Mouse (Mus musculus) gastrocnemius, adult 2 months (tissue): ENCODE results near the gene Ttc41. TPM values are rescaled to one million over a fixed set of nuclear protein-coding genes. Genes with fewer than 3 reads are reported as not detected.

Experiments used
- DNase-seq: peaks from one replicate; pipeline ENCODE4 v3.0.0; 2022
- H3K27ac ChIP-seq: fragments of 200-600 bp; 2 replicates; pipeline ENCODE4 v1.8.1; 2022; ENCODE audit warnings: mild to moderate bottlenecking
- H3K4me3 ChIP-seq: fragments of 200-600 bp; 2 replicates; pipeline ENCODE4 v1.8.1; 2022; ENCODE audit warnings: mild to moderate bottlenecking, moderate library complexity
- CTCF ChIP-seq: fragments of 200-600 bp; IDR thresholded peaks from 2 replicates; pipeline ENCODE4 v1.8.1; 2022; ENCODE audit warnings: antibody characterized with exemption, mild to moderate bottlenecking, moderate library complexity
- intact Hi-C: fragments of 180-260 bp; cut with DNase I; formaldehyde crosslinking; loops from one replicate; pipeline ENCODE4 v1.15.1; 2025
- total RNA-seq, 2 experiments: library from RNA; stranded (reverse); gene quantifications; 2 replicates each; pipeline ENCODE4 v1.2.3; 2021

The Ttc41 gene
- total RNA-seq, 2 experiments from 2014 or later, result 2.3 to 2.5 TPM

DNA sequence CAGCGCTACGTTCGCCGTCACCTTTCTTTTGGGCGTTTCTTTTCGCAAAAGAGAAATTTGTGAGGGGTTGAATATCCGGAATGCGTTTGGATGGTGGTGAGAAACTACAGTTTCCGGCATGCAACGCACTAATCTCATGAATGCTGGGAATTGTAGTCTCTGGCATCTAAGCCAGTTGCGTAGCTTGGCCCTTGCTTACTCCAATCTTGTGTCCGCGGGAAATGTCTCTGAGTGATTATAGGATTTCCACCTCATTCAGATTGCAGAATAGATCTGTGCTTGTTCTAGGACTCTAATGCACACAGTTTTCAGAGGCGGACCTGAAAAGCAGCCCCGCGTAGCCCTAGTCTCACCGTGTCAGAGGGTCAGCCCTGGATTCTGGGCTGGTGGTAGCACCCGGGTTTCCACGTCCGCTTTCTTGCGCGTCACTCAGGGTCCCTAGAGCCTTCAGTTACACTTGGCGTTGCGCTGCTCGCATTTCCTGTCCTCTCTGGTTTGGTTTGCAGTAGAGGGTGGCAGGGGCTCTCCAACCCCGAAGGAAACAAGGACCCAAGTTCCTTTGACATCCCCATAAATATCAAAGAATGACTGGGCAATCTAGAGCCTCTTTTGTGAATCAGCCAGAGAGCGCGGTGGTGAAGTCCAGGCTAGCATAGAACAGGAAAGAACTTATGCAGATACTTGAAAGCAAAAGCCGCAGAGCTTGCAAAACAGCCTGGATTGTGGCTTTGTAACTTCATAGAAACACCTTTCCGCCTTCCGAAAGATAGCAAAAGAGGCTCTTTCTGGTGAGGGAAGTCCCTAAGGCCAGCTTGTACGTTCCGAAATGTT is 526 bp downstream of the Ttc41 start:
- peak overlapping the region; percentile 84 for H3K4me3 ChIP-seq
- intact Hi-C loops, result loop anchor here (1.0 to 10.0 kb wide), 3 partner anchors 24 to 129 kb away; partner anchors contain the start of gene Nt5dc3
- peak overlapping the region; percentile 97 for H3K27ac ChIP-seq
- no peak for TF ChIP-seq CTCF
- DNase-seq, result peak; percentile 81

DNA sequence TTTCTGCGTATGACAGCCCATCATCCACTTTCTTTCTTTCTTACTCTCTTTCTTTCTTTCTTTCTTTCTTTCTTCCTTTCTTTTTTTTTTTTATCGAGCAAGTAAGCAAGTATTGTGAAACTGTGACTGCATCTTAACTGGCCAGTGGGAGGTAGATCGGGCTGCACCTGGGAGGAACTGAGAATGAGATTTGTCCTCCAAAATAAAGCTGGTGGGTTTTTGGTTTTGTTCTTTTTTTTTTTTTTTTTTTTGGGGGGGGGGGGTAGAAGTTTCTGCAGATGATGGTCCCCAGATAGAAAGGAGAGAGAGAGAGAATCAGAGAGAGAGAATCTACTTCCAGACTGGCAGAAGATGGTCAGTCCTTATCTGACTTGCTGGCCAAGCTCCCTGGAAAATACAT is 1.5 kb downstream of the Ttc41 start:
- Histone ChIP-seq H3K4me3 (peak overlapping the region; percentile 84), H3K27ac (peak overlapping the region; percentile 97)
- no peak for TF ChIP-seq CTCF
- intact Hi-C loops, result loop anchor here (5.0 to 10.0 kb wide), 2 partner anchors 70 to 128 kb away; partner anchors contain the start of gene Nt5dc3
- DNase-seq, result no peak

DNA sequence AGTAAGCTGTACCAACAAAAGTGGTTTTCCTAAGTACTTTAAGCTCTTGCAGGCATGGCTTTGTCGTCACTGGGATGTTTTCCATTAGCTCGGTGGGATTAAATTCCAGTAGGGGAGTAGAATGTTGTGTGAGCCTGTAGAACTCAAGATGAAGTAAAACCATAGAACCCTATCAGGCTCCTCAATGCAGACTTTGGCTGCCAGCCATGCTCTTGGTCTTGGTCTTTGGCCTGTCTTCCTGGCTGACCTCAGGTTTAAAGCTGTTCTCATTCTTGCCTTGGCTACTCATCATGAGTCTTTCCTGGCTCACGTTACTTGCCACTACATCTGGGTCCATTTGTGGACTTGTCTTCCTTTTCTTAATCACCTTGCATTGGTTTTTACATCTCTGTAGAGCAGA is 6.5 kb downstream of the Ttc41 start:
- TF ChIP-seq CTCF, result no peak
- no peak overlapping the region for H3K27ac ChIP-seq
- H3K4me3 ChIP-seq, result no peak overlapping the region
- intact Hi-C loops, result no loop called here
- peak; percentile 42 for DNase-seq

DNA sequence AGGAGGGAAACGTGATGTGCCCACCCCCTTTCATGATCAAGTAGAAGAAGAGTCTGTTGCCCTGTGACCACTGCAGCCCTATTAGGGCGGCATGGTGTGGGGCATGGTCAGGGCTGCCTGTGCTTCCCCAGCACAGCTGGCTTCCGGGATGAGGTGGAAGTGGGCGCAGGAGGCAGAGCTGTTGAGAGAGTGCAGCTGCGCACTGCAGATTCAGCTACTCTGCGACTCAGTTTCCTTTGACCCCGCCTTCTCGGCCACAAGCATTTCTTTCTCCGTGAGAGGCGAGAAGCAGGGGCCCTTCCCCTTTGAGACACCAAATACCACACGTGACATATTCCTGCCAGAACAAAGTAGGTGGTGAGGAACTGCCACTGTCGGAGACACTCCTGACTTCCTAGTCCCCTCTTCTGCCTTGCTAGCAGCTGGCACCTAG is 22.0 kb downstream of the Ttc41 start:
- Histone ChIP-seq H3K27ac (peak overlapping the region; percentile 16; the same call in 1 of the 2 replicates), H3K4me3 (peak overlapping the region; percentile 55)
- intact Hi-C loops, result no loop called here
- DNase-seq, result peak; percentile 52
- no peak for TF ChIP-seq CTCF

DNA sequence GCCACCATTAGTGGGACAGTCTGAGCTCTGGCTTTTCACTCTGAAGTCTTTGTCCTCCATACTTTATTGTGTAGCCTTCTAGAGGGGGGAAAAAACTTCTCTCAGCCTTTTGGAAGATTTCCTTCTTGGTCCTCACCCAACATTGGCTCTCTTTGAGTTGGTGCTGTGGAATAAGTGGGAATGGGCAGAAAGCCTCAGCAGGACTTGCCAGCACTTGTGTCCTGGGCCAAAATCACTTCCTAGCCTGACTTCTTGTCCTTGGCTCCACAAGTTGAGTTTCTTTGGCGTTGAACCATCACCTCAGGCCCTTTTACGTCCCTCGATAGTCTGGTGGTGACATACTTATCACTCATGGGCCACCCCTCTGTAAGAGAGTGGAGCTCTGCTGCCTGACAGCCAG is 22.6 kb downstream of the Ttc41 start:
- TF ChIP-seq CTCF, result no peak

DNA sequence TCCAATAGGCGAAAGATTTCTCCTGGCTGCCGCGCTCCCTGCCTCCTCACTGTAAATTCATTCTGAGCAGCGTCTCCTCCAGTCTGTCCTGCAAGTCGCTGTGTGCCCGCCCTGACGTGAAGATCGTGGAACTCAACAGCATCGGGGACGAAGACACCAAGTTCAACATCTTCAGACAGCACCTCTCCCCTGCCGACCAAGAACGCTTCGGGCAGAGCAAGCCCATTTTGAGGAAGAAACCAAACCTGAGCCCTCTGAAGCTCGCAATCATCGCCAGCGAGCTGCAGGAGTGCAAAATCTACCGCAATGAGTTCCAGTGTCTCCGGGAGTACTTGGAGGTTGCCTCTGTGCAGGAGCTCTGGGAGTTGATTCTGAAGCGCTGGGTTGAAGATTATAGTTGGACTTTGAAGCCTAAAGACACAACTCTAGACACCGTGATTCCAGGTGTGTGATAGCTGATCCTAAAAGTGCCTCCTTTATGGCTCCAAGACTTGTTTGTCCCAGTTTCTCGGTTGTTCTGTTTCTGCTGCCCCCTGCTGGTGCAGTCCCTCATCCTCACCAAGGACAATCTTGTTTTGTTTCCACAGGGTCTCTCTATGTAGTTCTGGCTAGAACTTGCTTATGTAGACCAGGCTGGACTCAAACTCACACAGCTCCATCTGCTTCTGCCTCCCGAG is 25.4 kb downstream of the Ttc41 start:
- peak; percentile 89 for TF ChIP-seq CTCF
- Histone ChIP-seq H3K4me3 (peak overlapping the region; percentile 77), H3K27ac (peak overlapping the region; percentile 65)
- DNase-seq, result peak; percentile 86
- intact Hi-C loops, result loop anchor here (1.0 to 10.0 kb wide), 3 partner anchors 25 to 256 kb away; no protein-coding TSS in a partner anchor

More for the DNA sequence above, 22.6 kb downstream of the Ttc41 start:
- no peak overlapping the region for H3K4me3 ChIP-seq
- intact Hi-C loops, result no loop called here
- peak overlapping the region; percentile 16; the same call in 1 of the 2 replicates for H3K27ac ChIP-seq
- no peak for DNase-seq

DNA sequence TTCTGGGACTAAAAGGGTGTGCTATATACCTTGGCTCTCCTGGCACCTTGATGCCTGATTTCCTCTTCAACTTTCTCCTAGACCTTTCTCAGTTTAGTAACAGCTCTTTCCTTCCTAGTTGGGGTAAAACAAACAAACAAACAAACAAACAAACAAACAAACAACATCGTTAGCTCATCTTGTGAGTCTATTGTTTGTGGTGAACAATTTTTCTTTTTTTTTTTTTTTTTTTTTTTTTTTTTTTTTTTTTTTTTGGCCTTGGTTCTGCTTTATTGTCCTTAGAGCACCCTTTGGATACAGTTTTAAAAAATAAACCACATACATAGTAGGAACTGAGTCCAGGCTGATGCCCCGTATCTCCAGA is 25.9 kb downstream of the Ttc41 start:
- H3K27ac ChIP-seq, result peak overlapping the region; percentile 65; the same call in 1 of the 2 replicates
- no peak for TF ChIP-seq CTCF
- no peak for DNase-seq
- no peak overlapping the region for H3K4me3 ChIP-seq
- intact Hi-C loops, result loop anchor here (5.0 to 10.0 kb wide), 2 partner anchors 94 to 257 kb away; no protein-coding TSS in a partner anchor

DNA sequence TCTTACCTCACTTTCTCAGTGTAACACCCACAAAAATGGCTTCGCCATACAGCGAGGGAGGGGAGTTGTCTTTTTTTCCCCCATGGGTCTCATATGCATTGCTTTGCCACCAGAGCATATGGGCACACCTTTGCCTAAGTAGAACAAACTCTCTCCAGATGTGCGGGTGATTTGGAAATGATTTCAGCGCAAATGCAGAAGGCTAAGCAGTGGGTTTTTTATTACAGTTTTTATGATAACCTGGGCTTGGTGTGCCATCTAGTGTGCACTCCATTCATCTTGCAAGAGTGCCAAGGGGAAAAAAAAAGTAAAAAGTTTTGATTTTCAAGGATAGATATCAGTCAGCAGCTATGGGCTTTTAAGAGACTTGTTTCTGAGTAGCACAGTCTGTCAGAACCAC is 29.4 kb downstream of the Ttc41 start:
- Histone ChIP-seq H3K4me3 (no peak overlapping the region), H3K27ac (no peak overlapping the region)
- intact Hi-C loops, result loop anchor here (10.0 kb wide), 1 partner anchor 260 kb away; no protein-coding TSS in a partner anchor
- DNase-seq, result no peak
- peak; percentile 22; the same call in 1 of the 2 replicates for TF ChIP-seq CTCF

DNA sequence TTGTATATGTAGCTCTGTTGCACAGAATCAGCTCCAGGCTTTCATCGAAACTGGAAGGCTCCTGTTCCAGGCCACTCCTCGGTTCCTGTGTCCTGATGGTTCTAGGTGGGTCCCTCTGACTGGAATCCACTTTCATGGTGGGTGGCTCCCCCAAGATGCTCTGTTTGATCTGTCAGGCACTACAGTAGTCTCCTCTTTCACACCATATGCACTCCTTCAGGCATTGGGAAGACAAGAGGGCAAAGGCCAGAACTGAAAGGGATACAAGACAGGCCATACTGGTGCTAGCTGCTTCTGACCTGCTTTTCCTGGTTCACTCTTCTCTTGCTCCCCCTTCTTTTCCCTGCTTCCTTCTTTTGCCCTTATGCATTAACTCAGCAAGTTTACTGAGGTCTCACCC is 37.3 kb downstream of the Ttc41 start:
- intact Hi-C loops, result no loop called here
- no peak for DNase-seq
- TF ChIP-seq CTCF, result no peak
- Histone ChIP-seq H3K27ac (no peak overlapping the region), H3K4me3 (no peak overlapping the region)

DNA sequence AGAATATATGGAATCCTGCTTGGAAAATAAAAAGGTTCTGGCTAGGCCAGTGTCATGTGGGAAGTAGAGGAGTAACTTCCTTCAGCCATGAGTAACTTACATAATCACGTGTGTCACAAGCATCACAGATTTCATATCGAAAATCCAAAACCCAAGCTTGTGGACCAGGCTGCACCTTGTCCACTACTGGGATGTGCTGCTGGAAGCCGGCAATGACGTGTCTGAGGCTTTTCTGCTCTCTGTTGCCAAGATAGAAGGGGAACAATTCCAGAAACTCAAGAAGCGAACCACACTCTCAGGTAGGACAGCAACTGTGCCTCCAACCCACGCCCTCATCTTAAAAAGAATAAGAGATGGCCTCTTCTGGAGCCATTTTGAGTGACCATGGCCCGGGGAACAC is 38.7 kb downstream of the Ttc41 start:
- intact Hi-C loops, result no loop called here
- Histone ChIP-seq H3K4me3 (no peak overlapping the region), H3K27ac (no peak overlapping the region)
- TF ChIP-seq CTCF, result no peak
- DNase-seq, result no peak

DNA sequence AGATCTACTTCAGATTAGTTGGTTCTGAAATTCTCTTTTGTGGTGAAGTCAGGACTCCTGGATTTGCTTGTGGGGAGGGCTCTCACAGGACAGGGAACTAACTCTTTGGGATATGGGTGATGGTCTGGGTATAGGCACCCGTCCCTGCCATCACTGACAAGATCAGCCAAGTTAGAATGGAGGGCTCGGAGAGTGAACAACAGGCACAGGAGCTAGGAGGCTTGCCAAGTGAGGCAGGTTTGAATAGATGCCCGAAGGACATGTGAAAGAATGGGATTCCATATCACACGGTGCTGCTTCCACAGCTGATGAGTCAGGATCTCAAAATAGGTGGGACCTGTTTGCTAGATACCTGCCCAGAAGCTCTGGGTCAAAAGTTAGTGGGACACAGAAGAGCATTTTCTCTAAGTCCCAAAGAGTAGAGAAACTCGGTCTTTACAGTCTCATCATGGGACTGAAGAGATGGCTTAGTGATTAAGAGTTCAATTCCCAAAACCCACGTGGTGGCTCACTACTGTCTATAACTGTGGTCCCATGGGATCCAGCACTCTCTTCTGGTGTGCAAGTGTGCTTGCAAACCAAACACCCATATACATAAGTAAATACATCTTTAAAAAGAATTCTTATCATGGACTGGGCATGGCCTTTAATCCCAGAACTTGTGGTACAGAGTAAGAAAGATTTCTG is 50.3 kb downstream of the Ttc41 start:
- no peak overlapping the region for H3K27ac ChIP-seq
- intact Hi-C loops, result no loop called here
- DNase-seq, result peak; percentile 24
- TF ChIP-seq CTCF, result no peak
- no peak overlapping the region for H3K4me3 ChIP-seq

DNA sequence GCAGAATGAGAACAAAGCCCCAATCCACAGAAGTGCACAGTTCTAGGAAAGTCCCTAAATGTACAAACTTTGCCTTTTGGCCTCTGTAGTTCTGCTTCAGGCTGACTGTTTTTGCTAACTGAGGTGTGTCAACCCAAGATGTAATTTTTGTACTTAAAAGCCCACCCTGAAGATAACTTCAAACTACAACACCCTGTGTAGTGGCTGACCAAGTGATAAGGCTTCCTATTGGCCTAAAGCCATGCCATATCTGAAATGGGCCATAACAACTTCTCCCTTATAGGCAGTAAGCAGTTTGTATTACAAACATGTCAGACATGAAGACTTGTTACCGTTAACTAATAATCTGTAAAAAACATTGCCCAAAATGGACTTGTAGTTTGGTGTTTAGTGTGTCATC is 52.1 kb downstream of the Ttc41 start:
- no peak for TF ChIP-seq CTCF
- Histone ChIP-seq H3K27ac (no peak overlapping the region), H3K4me3 (no peak overlapping the region)
- intact Hi-C loops, result no loop called here
- no peak for DNase-seq
